Mouse (Mus musculus) limb, embryonic 13.5 days (tissue): Measurements from ENCODE around the gene Phf5a. TPM values are rescaled to one million over a fixed set of nuclear protein-coding genes. Genes with fewer than 3 reads are reported as not detected.

Experiments
- ATAC-seq: fragments of 200-750 bp; cut with Nextera tagmentation; 2 replicates; pipeline ENCODE4 v1.8.0; 2017; ENCODE audit warnings: low read depth, moderate number of reproducible peaks, moderate TSS enrichment; ENCODE audit not compliant: low FRiP score
- H3K27ac ChIP-seq: fragments of 300-500 bp; sonication (generic); 2 replicates; pipeline ENCODE4 v1.5.1; 2015; ENCODE audit warnings: inconsistent platforms, mild to moderate bottlenecking, moderate library complexity
- H3K27me3 ChIP-seq: fragments of 300-500 bp; sonication (generic); 2 replicates; pipeline ENCODE4 v1.6.1; 2015; ENCODE audit warnings: mild to moderate bottlenecking, inconsistent platforms
- H3K36me3 ChIP-seq: fragments of 300-500 bp; sonication (generic); 2 replicates; pipeline ENCODE4 v1.6.1; 2015; ENCODE audit warnings: inconsistent platforms, mild to moderate bottlenecking, moderate library complexity
- H3K4me1 ChIP-seq: fragments of 300-500 bp; sonication (generic); 2 replicates; pipeline ENCODE4 v1.6.1; 2015; ENCODE audit warnings: inconsistent platforms
- H3K4me2 ChIP-seq: fragments of 300-500 bp; sonication (generic); replicated peaks from 2 replicates; pipeline ENCODE4 v1.6.1; 2015; ENCODE audit warnings: inconsistent platforms, mild to moderate bottlenecking, moderate library complexity
- H3K4me3 ChIP-seq: fragments of 300-500 bp; sonication (generic); 2 replicates; pipeline ENCODE4 v1.5.1; 2015; ENCODE audit warnings: moderate library complexity, mild to moderate bottlenecking, inconsistent platforms
- H3K9ac ChIP-seq: fragments of 300-500 bp; sonication (generic); 2 replicates; pipeline ENCODE4 v1.6.1; 2015; ENCODE audit warnings: mild to moderate bottlenecking, inconsistent platforms
- H3K9me3 ChIP-seq: fragments of 300-500 bp; sonication (generic); 2 replicates; pipeline ENCODE4 v1.6.1; 2016; ENCODE audit warnings: inconsistent platforms
- WGBS: fragments of 180-500 bp; shearing (Covaris S2); methylation state at CpG from one replicate; pipeline ENCODE4 v1.1.7; 2015; 5-methylcytosine and 5-hydroxymethylcytosine counted together
- polyA plus RNA-seq: library from polyadenylated mRNA; unstranded; fragments of >200 nt; fragmentation: Nextera tagmentation; extraction: Ambion mirVana; gene quantifications from 2 replicates; pipeline ENCODE4 v1.2.1, GENCODE M21; 2015

The Phf5a gene
- polyA plus RNA-seq, 1 experiment from 2014 or later, result 151 TPM

- Histone ChIP-seq H3K9me3 (no peaks in the 10 kb centered on the region), H3K27me3 (no peaks in the 10 kb centered on the region), H3K4me2 (no peak overlapping the region), H3K36me3 (peaks cover 10% of the 10 kb centered on the region), H3K4me3 (no peak overlapping the region), H3K9ac (no peak overlapping the region), H3K27ac (no peak overlapping the region), H3K4me1 (peaks cover 16% of the 10 kb centered on the region)
- no peak for ATAC-seq
- WGBS, result 82% methylated on average over 7 of the region's 7 CpGs
Measured at GRCm38 (mm10) chr15:81842275-81842674, 29.4 kb downstream of the Phf5a start.

- Histone ChIP-seq H3K9me3 (no peaks in the 10 kb centered on the region), H3K4me3 (no peak overlapping the region), H3K27ac (no peak overlapping the region), H3K4me1 (peaks cover 36% of the 10 kb centered on the region), H3K9ac (no peak overlapping the region), H3K4me2 (no peak overlapping the region), H3K36me3 (no peaks in the 10 kb centered on the region), H3K27me3 (peaks cover 4% of the 10 kb centered on the region)
- 88% methylated on average over 7 of the region's 7 CpGs for WGBS
- no peak for ATAC-seq
Measured at GRCm38 (mm10) chr15:81840306-81840705, 31.4 kb downstream of the Phf5a start.

- Histone ChIP-seq H3K9me3 (no peaks in the 10 kb centered on the region), H3K27ac (no peak overlapping the region; the same call in 1 of the 2 replicates), H3K9ac (no peak overlapping the region), H3K4me2 (no peak overlapping the region), H3K4me3 (no peak overlapping the region), H3K36me3 (no peaks in the 10 kb centered on the region), H3K4me1 (peaks cover 38% of the 10 kb centered on the region), H3K27me3 (peaks cover 11% of the 10 kb centered on the region)
- 71% methylated on average over 5 of the region's 5 CpGs for WGBS
- ATAC-seq, result no peak
Measured at GRCm38 (mm10) chr15:81839634-81840033, 32.1 kb downstream of the Phf5a start.

- no peak overlapping the region for H3K9ac ChIP-seq
- peaks cover 38% of the 10 kb centered on the region for H3K4me1 ChIP-seq
- no peak overlapping the region for H3K4me2 ChIP-seq
- H3K36me3 ChIP-seq, result no peaks in the 10 kb centered on the region
- 68% methylated on average over 14 of the region's 14 CpGs for WGBS
- no peak for ATAC-seq
- no peak overlapping the region; the same call in 1 of the 2 replicates for H3K27ac ChIP-seq
- H3K9me3 ChIP-seq, result no peaks in the 10 kb centered on the region
- peaks cover 17% of the 10 kb centered on the region for H3K27me3 ChIP-seq
- H3K4me3 ChIP-seq, result no peak overlapping the region
Measured at GRCm38 (mm10) chr15:81838554-81839235, 33.0 kb downstream of the Phf5a start.

GRCm38 (mm10) chr15:81836966-81837920, 34.5 kb downstream of the Phf5a start:
- Histone ChIP-seq H3K4me3 (peak overlapping the region; percentile 41; the same call in 1 of the 2 replicates), H3K36me3 (no peaks in the 10 kb centered on the region), H3K4me2 (peak overlapping the region; percentile 67), H3K9ac (peak overlapping the region; percentile 61; the same call in 1 of the 2 replicates), H3K4me1 (peaks cover 38% of the 10 kb centered on the region), H3K9me3 (no peaks in the 10 kb centered on the region), H3K27ac (peak overlapping the region; percentile 70; the same call in 1 of the 2 replicates), H3K27me3 (peaks cover 17% of the 10 kb centered on the region)
- ATAC-seq, result no peak
- WGBS, result 59% methylated on average over 7 of the region's 7 CpGs

- Histone ChIP-seq H3K4me2 (peak overlapping the region; percentile 67), H3K27ac (peak overlapping the region; percentile 70), H3K36me3 (no peaks in the 10 kb centered on the region), H3K4me3 (peak overlapping the region; percentile 41), H3K27me3 (peaks cover 17% of the 10 kb centered on the region), H3K9me3 (no peaks in the 10 kb centered on the region), H3K9ac (peak overlapping the region; percentile 61), H3K4me1 (peaks cover 43% of the 10 kb centered on the region)
- peak; percentile 85 for ATAC-seq
- WGBS, result 4% methylated on average over 33 of the region's 33 CpGs
Measured at GRCm38 (mm10) chr15:81836124-81836821, 35.4 kb downstream of the Phf5a start.

- Histone ChIP-seq H3K27me3 (peaks cover 17% of the 10 kb centered on the region), H3K4me2 (peak overlapping the region; percentile 67), H3K36me3 (no peaks in the 10 kb centered on the region), H3K4me1 (peaks cover 47% of the 10 kb centered on the region), H3K9ac (peak overlapping the region; percentile 61), H3K4me3 (no peak overlapping the region), H3K27ac (no peak overlapping the region), H3K9me3 (no peaks in the 10 kb centered on the region)
- 54% methylated on average over 10 of the region's 10 CpGs for WGBS
- no peak for ATAC-seq
Measured at GRCm38 (mm10) chr15:81835007-81835880, 36.5 kb downstream of the Phf5a start.

GRCm38 (mm10) chr15:81834171-81834841, 37.4 kb downstream of the Phf5a start:
- H3K36me3 ChIP-seq, result no peaks in the 10 kb centered on the region
- WGBS, result 31% methylated on average over 3 of the region's 3 CpGs
- peaks cover 40% of the 10 kb centered on the region for H3K4me1 ChIP-seq
- no peak overlapping the region for H3K4me2 ChIP-seq
- H3K4me3 ChIP-seq, result no peak overlapping the region
- H3K27me3 ChIP-seq, result peaks cover 17% of the 10 kb centered on the region
- no peak overlapping the region for H3K9ac ChIP-seq
- H3K9me3 ChIP-seq, result no peaks in the 10 kb centered on the region
- H3K27ac ChIP-seq, result no peak overlapping the region
- no peak for ATAC-seq

- H3K9me3 ChIP-seq, result no peaks in the 10 kb centered on the region
- H3K4me1 ChIP-seq, result peaks cover 35% of the 10 kb centered on the region
- H3K27ac ChIP-seq, result no peak overlapping the region
- WGBS, result 80% methylated on average over 4 of the region's 4 CpGs
- H3K4me2 ChIP-seq, result no peak overlapping the region
- no peak overlapping the region for H3K9ac ChIP-seq
- peaks cover 17% of the 10 kb centered on the region for H3K27me3 ChIP-seq
- no peak overlapping the region for H3K4me3 ChIP-seq
- peaks cover 3% of the 10 kb centered on the region; the same call in 1 of the 2 replicates for H3K36me3 ChIP-seq
- ATAC-seq, result no peak
Measured at GRCm38 (mm10) chr15:81833481-81833880, 38.2 kb downstream of the Phf5a start.

- Histone ChIP-seq H3K4me2 (no peak overlapping the region), H3K9ac (no peak overlapping the region), H3K27ac (no peak overlapping the region), H3K36me3 (peaks cover 12% of the 10 kb centered on the region), H3K9me3 (no peaks in the 10 kb centered on the region), H3K4me1 (peaks cover 30% of the 10 kb centered on the region), H3K4me3 (no peak overlapping the region), H3K27me3 (peaks cover 17% of the 10 kb centered on the region)
- no peak for ATAC-seq
- WGBS, result 91% methylated on average over 3 of the region's 3 CpGs
Measured at GRCm38 (mm10) chr15:81832219-81832618, 39.5 kb downstream of the Phf5a start.
